Mouse (Mus musculus) stomach, embryonic 15.5 days (tissue): ENCODE results near the gene Hspa1l. TPM values are rescaled to one million over a fixed set of nuclear protein-coding genes. Genes with fewer than 3 reads are reported as not detected.
"Not testable (repeated sequence)": the region's sequence is repeated elsewhere in the genome, so short reads cannot be mapped to it uniquely, and the experiment has no call there.

ENCODE experiments used
- ATAC-seq: fragments of 200-750 bp; cut with Nextera tagmentation; 2 replicates; pipeline ENCODE4 v1.8.0; 2017; ENCODE audit warnings: low read depth, moderate number of reproducible peaks, moderate TSS enrichment; ENCODE audit not compliant: insufficient read depth, low FRiP score
- H3K27ac ChIP-seq: fragments of 300-500 bp; sonication (generic); 2 replicates; pipeline ENCODE4 v1.5.1; 2015; ENCODE audit warnings: mild to moderate bottlenecking, inconsistent platforms
- H3K27me3 ChIP-seq: fragments of 300-500 bp; sonication (generic); replicated peaks from 2 replicates; pipeline ENCODE4 v1.6.1; 2015; ENCODE audit warnings: inconsistent platforms
- H3K36me3 ChIP-seq: fragments of 300-500 bp; sonication (generic); 2 replicates; pipeline ENCODE4 v1.6.1; 2015; ENCODE audit warnings: inconsistent platforms
- H3K4me1 ChIP-seq: fragments of 300-500 bp; sonication (generic); 2 replicates; pipeline ENCODE4 v1.6.1; 2015; ENCODE audit warnings: inconsistent platforms
- H3K4me2 ChIP-seq: fragments of 300-500 bp; sonication (generic); 2 replicates; pipeline ENCODE4 v1.6.1; 2015; ENCODE audit warnings: mild to moderate bottlenecking, inconsistent platforms
- H3K4me3 ChIP-seq: fragments of 300-500 bp; sonication (generic); replicated peaks from 2 replicates; pipeline ENCODE4 v1.5.1; 2015; ENCODE audit warnings: inconsistent platforms
- H3K9ac ChIP-seq: fragments of 300-500 bp; sonication (generic); 2 replicates; pipeline ENCODE4 v1.6.1; 2015; ENCODE audit warnings: inconsistent platforms
- H3K9me3 ChIP-seq: fragments of 300-500 bp; sonication (generic); 2 replicates; pipeline ENCODE4 v1.6.1; 2016; ENCODE audit warnings: inconsistent platforms
- WGBS: fragments of 180-500 bp; shearing (Covaris S2); methylation state at CpG from one replicate; pipeline ENCODE4 v1.1.7; 2015; 5-methylcytosine and 5-hydroxymethylcytosine counted together
- polyA plus RNA-seq: library from polyadenylated mRNA; unstranded; fragments of >200 nt; fragmentation: Nextera tagmentation; extraction: Ambion mirVana; gene quantifications from 2 replicates; pipeline ENCODE4 v1.2.1, GENCODE M21; 2015

Hspa1l gene
- polyA plus RNA-seq, 1 experiment from 2014 or later: 0.49 TPM

- H3K36me3 ChIP-seq: no peaks in the 10 kb centered on the region
- peak overlapping the region; percentile 49 for H3K4me2 ChIP-seq
- H3K9me3 ChIP-seq: no peaks in the 10 kb centered on the region
- 9% methylated on average over 15 of the region's 15 CpGs for WGBS
- no peak overlapping the region for H3K27ac ChIP-seq
- H3K4me1 ChIP-seq: peaks cover 4% of the 10 kb centered on the region
- H3K27me3 ChIP-seq: no peaks in the 10 kb centered on the region
- ATAC-seq: no peak; the same call in 1 of the 2 replicates
- no peak overlapping the region for H3K9ac ChIP-seq
- H3K4me3 ChIP-seq: peak overlapping the region; percentile 29
Observed at GRCm38 (mm10) chr17:34941344-34942041, 31.0 kb upstream of the Hspa1l start.

- H3K9ac ChIP-seq: no peak overlapping the region
- no peak for ATAC-seq
- no peak overlapping the region for H3K27ac ChIP-seq
- H3K4me1 ChIP-seq: peaks cover 4% of the 10 kb centered on the region
- H3K36me3 ChIP-seq: no peaks in the 10 kb centered on the region
- H3K27me3 ChIP-seq: no peaks in the 10 kb centered on the region
- no peak overlapping the region for H3K4me2 ChIP-seq
- 81% methylated on average over 4 of the region's 4 CpGs for WGBS
- H3K4me3 ChIP-seq: no peak overlapping the region
- H3K9me3 ChIP-seq: no peaks in the 10 kb centered on the region
Observed at GRCm38 (mm10) chr17:34943128-34943815, 29.2 kb upstream of the Hspa1l start.

GRCm38 (mm10) chr17:34944362-34944761 lies 28.1 kb upstream of the Hspa1l start:
- Histone ChIP-seq H3K27me3 (no peaks in the 10 kb centered on the region), H3K4me1 (peaks cover 4% of the 10 kb centered on the region), H3K4me3 (no peak overlapping the region), H3K27ac (no peak overlapping the region), H3K36me3 (peaks cover 1% of the 10 kb centered on the region; the same call in 1 of the 2 replicates), H3K4me2 (no peak overlapping the region), H3K9ac (no peak overlapping the region), H3K9me3 (no peaks in the 10 kb centered on the region)
- no peak for ATAC-seq

DNA sequence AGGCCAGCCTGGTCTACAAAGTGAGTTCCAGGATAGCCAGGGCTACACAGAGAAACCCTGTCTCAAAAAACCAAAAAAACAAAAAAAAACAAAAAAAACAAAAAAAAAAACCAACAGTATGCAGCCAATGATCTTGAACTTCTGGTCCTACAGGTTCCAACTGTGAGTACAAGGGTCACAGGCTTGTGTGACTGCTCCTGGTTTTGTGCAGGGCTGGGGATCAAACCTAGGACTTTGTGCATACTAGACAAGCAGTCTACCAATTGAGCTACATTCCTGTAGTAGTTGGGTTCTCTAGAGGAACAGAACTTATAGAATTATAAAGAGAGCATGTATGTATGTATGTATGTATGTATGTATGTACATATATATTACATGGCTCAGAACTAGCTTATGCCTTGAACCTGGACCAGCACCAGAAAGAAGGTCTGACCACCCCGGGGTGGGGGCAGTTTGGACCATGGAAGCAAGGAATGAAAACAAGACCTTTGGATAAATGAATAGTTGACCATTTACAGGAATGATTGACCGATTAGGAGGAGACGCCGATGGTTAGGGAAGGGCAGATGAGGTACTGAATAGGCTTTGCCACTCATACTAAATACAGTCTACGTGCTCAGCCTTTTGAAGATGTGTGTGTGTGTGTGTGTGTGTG lies 25.9 kb upstream of the Hspa1l start:
- no peak for ATAC-seq
- Histone ChIP-seq H3K27me3 (no peaks in the 10 kb centered on the region), H3K9ac (no peak overlapping the region), H3K4me1 (peaks cover 11% of the 10 kb centered on the region), H3K9me3 (no peaks in the 10 kb centered on the region), H3K4me3 (no peak overlapping the region), H3K36me3 (peaks cover 16% of the 10 kb centered on the region; the same call in 1 of the 2 replicates), H3K4me2 (no peak overlapping the region), H3K27ac (no peak overlapping the region)
- WGBS: 90% methylated on average over 5 of the region's 5 CpGs

DNA sequence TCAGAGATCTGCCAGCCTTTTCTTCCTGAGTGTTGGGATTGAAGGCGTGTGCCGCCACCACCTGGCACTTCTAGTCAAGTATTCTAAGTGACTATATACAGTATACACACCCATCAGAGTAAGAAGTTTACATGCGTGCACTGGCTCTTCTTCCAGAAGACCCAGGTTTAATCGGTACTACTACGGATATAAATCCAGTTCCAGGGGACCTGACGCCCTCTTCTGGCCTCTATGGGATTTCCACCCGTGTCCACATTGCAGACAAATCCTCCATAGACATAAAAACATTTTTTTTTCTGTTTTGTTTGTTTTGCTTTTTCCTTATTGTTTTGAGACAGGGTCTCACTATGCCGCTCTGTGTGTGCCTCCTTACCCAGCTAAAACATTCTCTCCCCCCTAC lies 24.9 kb upstream of the Hspa1l start:
- Histone ChIP-seq H3K27me3 (no peaks in the 10 kb centered on the region), H3K4me3 (no peak overlapping the region), H3K36me3 (peaks cover 16% of the 10 kb centered on the region; the same call in 1 of the 2 replicates), H3K4me2 (no peak overlapping the region), H3K4me1 (peaks cover 9% of the 10 kb centered on the region; the same call in 1 of the 2 replicates), H3K9me3 (no peaks in the 10 kb centered on the region), H3K9ac (no peak overlapping the region), H3K27ac (no peak overlapping the region)
- ATAC-seq: no peak
- WGBS: 24% methylated on average over 8 of the region's 8 CpGs

DNA sequence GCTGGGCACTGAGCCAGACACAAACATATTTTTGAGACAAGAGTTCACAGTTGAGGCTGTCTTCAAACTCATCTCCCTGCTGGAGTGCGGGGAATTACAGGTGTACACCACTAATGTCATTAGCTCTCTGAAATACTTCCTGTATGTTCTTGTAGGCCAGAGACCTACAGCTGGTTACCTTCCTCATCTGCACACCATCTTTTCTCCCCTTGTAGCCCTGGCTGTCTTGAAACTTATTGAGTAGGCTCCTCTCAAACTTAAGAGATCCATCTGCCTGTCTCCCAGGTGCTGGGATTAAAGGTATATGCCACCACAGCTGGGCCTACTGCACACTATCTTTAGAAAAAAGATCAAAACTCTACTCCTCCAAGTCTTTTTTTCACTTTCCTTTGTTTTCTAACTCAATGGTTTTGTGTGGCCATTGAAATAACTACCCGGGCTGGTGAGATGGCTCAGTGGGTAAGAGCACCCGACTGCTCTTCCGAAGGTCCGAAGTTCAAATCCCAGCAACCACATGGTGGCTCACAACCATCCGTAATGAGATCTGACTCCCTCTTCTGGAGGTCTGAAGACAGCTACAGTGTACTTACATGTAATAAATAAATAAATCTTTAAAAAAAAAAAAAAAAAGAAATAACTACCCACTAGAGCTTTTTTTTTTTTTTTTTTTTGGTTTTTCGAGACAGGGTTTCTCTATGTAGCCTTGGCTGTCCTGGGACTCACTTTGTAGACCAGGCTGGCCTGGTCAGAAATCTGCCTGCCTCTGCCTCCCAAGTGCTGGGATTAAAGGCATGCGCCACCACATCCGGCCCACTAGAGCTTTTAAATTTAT lies 23.6 kb upstream of the Hspa1l start:
- H3K36me3 ChIP-seq: peaks cover 16% of the 10 kb centered on the region; the same call in 1 of the 2 replicates
- not testable (repeated sequence) for ATAC-seq, H3K27me3 ChIP-seq, H3K9ac ChIP-seq, H3K9me3 ChIP-seq, H3K4me2 ChIP-seq, H3K4me3 ChIP-seq, H3K4me1 ChIP-seq
- peak overlapping the region; percentile 26; the same call in 1 of the 2 replicates for H3K27ac ChIP-seq
- 56% methylated on average over 9 of the region's 9 CpGs for WGBS

DNA sequence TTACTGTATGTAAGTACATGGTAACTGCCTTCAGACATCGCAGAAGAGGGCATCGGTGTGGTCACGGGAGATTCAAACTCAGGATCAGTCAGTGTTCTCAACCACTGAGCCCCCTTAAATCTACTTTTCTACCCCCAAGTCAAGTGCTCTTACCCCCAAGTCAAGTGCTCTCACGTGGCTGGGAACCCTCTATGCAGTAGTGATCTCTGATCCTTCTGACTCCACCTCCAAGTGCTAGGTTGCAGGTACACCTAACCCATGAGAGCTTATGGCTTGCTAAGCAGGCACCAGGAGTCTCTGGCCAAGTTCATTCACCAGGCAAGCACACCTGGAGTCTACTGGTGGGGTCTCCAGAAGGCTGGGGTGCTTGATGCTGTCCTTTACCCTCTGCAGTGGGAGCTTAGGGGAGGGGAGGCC lies 22.9 kb upstream of the Hspa1l start:
- peaks cover 9% of the 10 kb centered on the region; the same call in 1 of the 2 replicates for H3K4me1 ChIP-seq
- no peak overlapping the region for H3K9ac ChIP-seq
- H3K4me2 ChIP-seq: no peak overlapping the region
- peak overlapping the region; percentile 63; the same call in 1 of the 2 replicates for H3K27ac ChIP-seq
- H3K9me3 ChIP-seq: no peaks in the 10 kb centered on the region
- no peak overlapping the region for H3K4me3 ChIP-seq
- no peaks in the 10 kb centered on the region for H3K27me3 ChIP-seq
- H3K36me3 ChIP-seq: peaks cover 16% of the 10 kb centered on the region; the same call in 1 of the 2 replicates
- 47% methylated on average over 4 of the region's 4 CpGs for WGBS
- ATAC-seq: 0 out of 2 replicates have a peak, but pooled peaks have one; percentile 3

GRCm38 (mm10) chr17:34950514-34951455 lies 21.7 kb upstream of the Hspa1l start:
- H3K36me3 ChIP-seq: peaks cover 16% of the 10 kb centered on the region; the same call in 1 of the 2 replicates
- peaks cover 9% of the 10 kb centered on the region; the same call in 1 of the 2 replicates for H3K4me1 ChIP-seq
- no peaks in the 10 kb centered on the region for H3K9me3 ChIP-seq
- H3K27me3 ChIP-seq: no peaks in the 10 kb centered on the region
- H3K9ac ChIP-seq: peak overlapping the region; percentile 99
- no peak for ATAC-seq
- peak overlapping the region; percentile 92 for H3K27ac ChIP-seq
- H3K4me2 ChIP-seq: peak overlapping the region; percentile 81
- 25% methylated on average over 10 of the region's 10 CpGs for WGBS
- peak overlapping the region; percentile 94 for H3K4me3 ChIP-seq

DNA sequence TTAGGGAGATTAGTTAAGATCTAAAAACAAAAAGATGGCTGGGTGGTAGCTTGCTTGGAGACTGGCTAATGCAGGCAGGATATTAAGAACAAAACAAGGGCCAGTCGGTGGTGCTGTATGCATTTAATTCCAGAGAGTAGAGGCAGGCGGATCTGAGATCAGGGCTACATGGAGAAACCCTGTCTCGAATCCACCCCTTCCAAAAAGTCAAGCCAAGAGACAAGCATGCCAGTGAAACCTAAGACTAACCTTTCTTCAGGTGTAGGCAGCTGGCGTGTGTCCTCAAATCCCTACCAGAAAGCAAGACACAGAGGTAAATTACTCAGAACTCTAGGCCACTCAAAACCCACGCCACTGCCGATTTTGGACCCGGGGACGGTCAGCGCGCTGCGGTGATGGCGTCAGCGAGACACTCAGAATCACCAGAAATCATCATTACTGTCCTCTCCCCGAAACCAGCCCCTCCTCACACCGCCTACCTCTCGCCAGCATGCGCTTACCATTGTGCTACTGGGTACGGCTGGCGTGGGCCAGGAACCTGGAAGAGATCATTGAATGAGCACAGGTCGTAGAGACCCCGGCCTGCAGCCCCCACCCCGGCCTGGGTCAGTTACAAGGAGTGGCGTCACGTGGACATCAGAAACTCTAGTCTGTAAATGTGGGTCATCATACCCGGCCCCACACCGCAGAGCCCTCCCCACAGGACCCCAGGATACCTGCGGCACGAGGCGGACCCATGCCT lies 20.7 kb upstream of the Hspa1l start:
- peak; percentile 21 for ATAC-seq
- H3K4me2 ChIP-seq: peak overlapping the region; percentile 81
- no peaks in the 10 kb centered on the region for H3K9me3 ChIP-seq
- H3K36me3 ChIP-seq: peaks cover 16% of the 10 kb centered on the region; the same call in 1 of the 2 replicates
- H3K4me3 ChIP-seq: peak overlapping the region; percentile 94
- H3K4me1 ChIP-seq: peaks cover 9% of the 10 kb centered on the region; the same call in 1 of the 2 replicates
- H3K27ac ChIP-seq: peak overlapping the region; percentile 92
- H3K27me3 ChIP-seq: no peaks in the 10 kb centered on the region
- peak overlapping the region; percentile 99 for H3K9ac ChIP-seq
- under 1% methylated on average over 29 of the region's 29 CpGs for WGBS
